Mouse (Mus musculus): ENCODE results near the gene St3gal5.

The St3gal5 gene

GRCm38 (mm10) chr6:72134850-72135515 is 37.6 kb downstream of the St3gal5 start:
- no peak for DNase-seq

- no peak for DNase-seq
These were observed 38.6 kb downstream of the St3gal5 start for GRCm38 (mm10) chr6:72136016-72136415.

GRCm38 (mm10) chr6:72136543-72136942 is 39.2 kb downstream of the St3gal5 start:
- DNase-seq, result no peak

GRCm38 (mm10) chr6:72139508-72140193 is 42.3 kb downstream of the St3gal5 start:
- no peak for DNase-seq

GRCm38 (mm10) chr6:72140371-72140770 is 43.0 kb downstream of the St3gal5 start:
- DNase-seq, result no peak

GRCm38 (mm10) chr6:72141191-72141590 is 43.8 kb downstream of the St3gal5 start:
- DNase-seq, result no peak

- no peak for DNase-seq
These were observed 45.2 kb downstream of the St3gal5 start for GRCm38 (mm10) chr6:72142561-72142960.

- DNase-seq, result no peak
These were observed 47.0 kb downstream of the St3gal5 start for GRCm38 (mm10) chr6:72144353-72144752.

GRCm38 (mm10) chr6:72146803-72147202 is 49.4 kb downstream of the St3gal5 start:
- no peak for DNase-seq

GRCm38 (mm10) chr6:72148721-72149120 is 51.3 kb downstream of the St3gal5 start:
- DNase-seq, result no peak

- no peak for DNase-seq
These were observed 52.4 kb downstream of the St3gal5 start for GRCm38 (mm10) chr6:72149797-72150196.

- DNase-seq, result no peak
These were observed 55.3 kb downstream of the St3gal5 start for GRCm38 (mm10) chr6:72152707-72153106.

GRCm38 (mm10) chr6:72153455-72153854 is 56.1 kb downstream of the St3gal5 start:
- no peak for DNase-seq

GRCm38 (mm10) chr6:72154008-72154407 is 56.6 kb downstream of the St3gal5 start:
- DNase-seq, result peak; percentile 48 to 64

- DNase-seq, result no peak
These were observed 57.6 kb downstream of the St3gal5 start for GRCm38 (mm10) chr6:72154938-72155531.

- no peak for DNase-seq
These were observed 58.3 kb downstream of the St3gal5 start for GRCm38 (mm10) chr6:72155649-72156048.

- no peak for DNase-seq
These were observed 61.8 kb downstream of the St3gal5 start for GRCm38 (mm10) chr6:72158966-72159764.

GRCm38 (mm10) chr6:72159861-72160395 is 62.5 kb downstream of the St3gal5 start:
- DNase-seq, result no peak

GRCm38 (mm10) chr6:72160991-72161390 is 63.6 kb downstream of the St3gal5 start:
- no peak for DNase-seq

GRCm38 (mm10) chr6:72161751-72162150 is 64.4 kb downstream of the St3gal5 start:
- no peak for DNase-seq

GRCm38 (mm10) chr6:72162155-72162890 is 64.9 kb downstream of the St3gal5 start:
- DNase-seq, result no peak

Measured in cerebellum, postnatal 10 days (tissue).